Mouse (Mus musculus): ENCODE results near the gene Ripk3.

The Ripk3 gene

GRCm38 (mm10) chr14:55788256-55789050 is at the start of gene Ripk3:
Gene Ripk3, minus strand, starts transcription at chr14:55788865.
- peak; percentile 49 to 61 for DNase-seq

DNA sequence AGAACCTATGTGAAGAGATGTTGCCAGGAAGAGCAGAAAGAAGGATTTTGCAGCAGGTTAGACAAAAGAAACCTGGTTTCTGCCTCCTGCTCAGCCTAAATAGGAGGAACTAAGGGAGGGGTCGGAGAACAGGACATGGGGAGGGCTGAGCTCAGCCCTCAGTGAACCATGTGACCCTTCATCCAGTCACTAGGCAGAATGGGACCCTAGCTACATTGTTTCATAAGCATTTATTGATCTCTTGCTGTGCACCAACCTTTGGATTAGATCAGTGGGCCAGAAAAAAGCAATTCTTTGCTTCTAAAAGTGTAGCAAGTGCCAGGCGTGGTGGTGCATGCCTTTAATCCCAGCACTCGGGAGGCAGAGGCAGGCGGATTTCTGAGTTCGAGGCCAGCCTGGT is 49.6 kb upstream of the Ripk3 start:
- DNase-seq, result no peak

DNA sequence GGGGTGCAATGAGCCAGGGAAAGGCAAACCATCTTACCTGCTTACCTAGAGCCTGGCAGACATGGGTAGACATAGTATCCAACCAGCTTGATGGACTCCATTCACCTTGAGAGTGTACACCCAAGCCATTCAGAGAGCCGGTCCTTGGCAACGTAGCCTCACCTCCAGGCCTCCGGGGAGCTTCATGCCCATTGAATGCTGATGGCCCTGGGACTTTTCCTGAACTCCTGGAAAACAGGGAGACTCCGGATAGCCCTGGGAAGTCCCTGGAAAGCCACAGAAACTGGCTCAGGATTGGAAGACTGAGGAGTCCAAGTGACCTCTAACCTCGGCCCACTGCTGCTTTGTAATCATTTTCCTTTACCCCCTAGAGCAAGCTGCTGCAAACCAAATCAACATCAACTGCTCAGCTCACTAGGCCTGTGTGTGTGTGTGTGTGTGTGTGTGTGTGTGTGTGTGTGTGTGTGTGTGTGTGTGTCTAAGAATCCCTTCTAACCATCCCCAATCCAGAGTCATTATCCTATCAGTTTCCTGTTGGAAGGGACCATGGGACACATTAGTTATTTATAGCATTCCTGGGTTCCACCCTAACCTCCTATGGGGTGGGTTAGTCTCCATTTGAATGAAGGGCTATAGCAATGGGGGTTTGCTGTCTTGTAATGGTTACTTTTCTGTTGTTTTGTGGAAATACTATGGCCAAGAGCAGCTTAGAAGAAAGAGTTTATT is 46.3 kb upstream of the Ripk3 start:
- DNase-seq, result no peak

DNA sequence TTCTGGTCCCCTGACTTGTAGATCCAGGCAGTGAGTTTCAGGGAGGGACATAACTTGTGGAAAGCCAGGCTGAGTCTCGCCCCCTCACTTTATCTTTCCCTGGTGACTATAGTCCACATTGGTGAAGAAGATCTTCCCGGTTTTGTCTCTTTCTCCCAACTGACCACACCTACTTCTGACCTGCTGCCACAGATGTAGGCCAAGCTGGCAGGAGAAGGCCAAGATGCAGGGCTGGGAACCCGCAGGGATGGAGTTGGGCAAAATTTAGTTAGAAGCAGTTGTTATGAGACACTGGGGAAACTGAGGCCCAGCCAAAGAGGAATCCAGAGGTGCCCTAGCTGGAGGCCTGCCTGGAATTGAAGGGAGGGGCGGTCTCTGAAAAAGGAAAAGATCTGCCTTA is 44.5 kb upstream of the Ripk3 start:
- no peak for DNase-seq

GRCm38 (mm10) chr14:55830331-55830730 is 41.7 kb upstream of the Ripk3 start:
- DNase-seq, result no peak

DNA sequence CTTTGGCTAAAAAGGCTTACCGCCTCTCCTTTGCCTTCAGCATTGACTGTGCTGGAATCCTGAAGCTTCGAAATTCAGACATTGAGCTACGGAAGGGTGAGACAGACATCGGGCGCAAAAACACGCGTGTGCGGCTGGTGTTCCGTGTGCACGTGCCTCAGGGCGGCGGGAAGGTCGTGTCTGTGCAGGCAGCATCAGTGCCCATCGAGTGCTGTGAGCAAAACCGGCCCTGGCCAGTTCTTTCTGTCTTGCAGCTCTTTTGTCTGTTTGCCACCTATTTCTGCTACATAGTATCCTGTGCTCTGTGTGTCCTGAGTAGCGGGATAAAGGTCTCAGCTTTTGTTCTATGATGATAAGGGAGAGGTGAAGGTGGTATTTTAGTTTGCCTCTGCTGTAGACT is 41.2 kb upstream of the Ripk3 start:
- DNase-seq, result no peak

DNA sequence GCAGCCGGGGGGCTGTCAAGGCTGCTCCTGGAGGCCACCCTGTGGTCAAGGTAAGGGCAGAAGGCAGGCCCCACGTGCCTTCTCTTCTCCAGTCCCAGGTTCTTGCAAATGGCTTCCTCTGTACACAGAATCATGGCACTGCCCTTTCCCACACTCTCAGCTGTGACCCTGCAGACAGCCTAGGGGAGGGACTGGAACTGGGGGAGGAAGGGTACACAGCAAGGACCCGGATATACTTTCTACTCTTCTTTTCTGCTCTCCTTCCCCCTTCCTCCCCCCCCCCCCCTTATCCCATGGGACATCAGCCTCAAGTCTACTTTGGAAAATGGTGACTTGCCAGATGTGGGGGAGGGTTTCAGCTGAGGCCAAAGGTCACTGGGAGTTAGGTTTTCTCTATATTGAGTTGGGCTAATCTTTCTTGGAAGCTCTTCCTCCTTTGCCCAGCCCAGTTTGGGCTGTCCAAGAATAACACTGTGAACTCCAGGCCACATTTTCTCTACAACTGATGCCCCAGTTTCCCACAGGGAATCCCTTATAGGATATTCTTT is 40.1 kb upstream of the Ripk3 start:
- peak; percentile 44 to 61 for DNase-seq

- DNase-seq, result peak in 1 of 2 experiments; percentile 0
These were observed 38.1 kb upstream of the Ripk3 start for GRCm38 (mm10) chr14:55826551-55827340.

- DNase-seq, result peak in 1 of 2 experiments; percentile 2
These were observed 37.5 kb upstream of the Ripk3 start for GRCm38 (mm10) chr14:55826142-55826541.

DNA sequence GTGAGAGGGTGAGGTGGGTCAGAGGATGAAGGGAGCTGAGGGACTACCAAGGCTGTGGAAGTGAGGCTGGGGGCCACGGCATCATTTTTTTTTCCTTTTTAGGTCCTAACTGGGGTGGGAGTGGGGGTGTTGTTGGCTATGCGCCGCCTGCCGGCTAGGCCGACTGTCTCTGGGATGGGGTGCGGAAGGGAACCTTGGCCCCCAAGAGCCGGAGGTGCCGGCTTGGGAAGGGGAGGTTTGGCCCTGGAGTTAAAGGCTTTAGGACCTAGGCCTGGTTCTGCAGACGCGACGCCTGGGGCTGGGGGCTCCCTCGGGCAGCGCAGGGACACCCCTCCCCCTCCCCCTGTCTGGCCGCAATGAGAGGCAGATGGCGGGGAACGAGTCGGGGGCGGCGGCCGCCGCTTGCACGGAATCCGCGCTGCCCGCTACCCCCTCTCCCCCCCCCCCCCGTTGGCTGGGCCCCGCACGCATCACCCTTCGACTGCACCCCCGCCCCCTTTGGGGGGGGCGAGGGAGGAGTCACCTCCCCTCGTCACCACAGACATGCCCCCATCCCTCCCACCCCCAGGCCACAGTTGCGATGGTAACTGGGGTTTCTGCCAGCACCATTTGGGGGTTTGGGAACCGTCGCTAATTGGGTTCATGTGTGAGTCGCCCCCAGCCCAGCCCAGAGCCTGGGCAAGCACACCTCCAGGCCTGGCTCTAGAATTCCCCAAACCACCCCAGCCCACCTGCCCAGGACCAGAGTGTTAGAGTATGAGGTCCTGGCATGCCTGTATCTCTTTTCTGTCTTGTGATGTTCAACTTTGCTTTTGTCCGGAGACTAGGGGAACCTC is 36.8 kb upstream of the Ripk3 start:
- DNase-seq, result peak in 1 of 2 experiments; percentile 6

DNA sequence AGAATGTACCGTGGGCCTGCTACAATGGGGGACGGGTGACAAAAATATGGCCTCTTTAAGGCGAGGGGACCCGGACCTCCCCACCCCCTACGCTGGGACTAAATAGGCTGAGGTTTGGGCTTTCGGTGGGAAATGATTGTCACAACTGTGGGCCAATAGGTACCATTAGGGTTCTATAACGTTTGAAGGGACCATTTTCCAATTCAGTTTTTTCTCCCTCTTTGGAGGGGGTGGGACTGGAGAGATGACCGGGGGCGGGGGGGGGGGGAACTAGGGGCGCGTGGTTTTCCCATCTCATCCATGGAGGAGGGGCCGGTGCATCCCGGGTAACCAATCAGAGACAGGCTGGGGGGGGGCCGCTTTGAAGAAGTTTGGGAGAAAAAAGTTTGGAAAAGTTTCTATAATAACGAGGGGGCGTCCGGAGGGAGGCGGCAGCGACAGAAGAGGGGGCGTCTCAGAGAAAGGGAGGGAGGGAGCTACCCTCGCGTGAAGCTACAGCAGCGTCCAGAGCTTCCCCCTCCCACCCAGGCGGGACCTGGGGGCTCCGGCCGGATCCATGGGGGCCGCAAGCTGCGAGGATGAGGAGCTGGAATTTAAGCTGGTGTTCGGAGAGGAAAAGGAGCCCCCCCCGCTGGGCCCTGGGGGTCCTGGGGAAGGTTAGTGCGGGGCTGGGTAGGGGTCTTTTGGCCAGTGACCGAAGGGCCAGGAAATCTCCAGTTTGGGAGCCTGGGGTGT is 36.0 kb upstream of the Ripk3 start:
- peak; percentile 52 to 54 for DNase-seq

- DNase-seq, result peak; percentile 60 to 64
These were observed 35.4 kb upstream of the Ripk3 start for GRCm38 (mm10) chr14:55824001-55824480.

- peak; percentile 83 to 90 for DNase-seq
These were observed 34.5 kb upstream of the Ripk3 start, which contains the start of gene Nfatc4 for GRCm38 (mm10) chr14:55822991-55823762. Gene Nfatc4, plus strand, starts transcription at chr14:55823144.

DNA sequence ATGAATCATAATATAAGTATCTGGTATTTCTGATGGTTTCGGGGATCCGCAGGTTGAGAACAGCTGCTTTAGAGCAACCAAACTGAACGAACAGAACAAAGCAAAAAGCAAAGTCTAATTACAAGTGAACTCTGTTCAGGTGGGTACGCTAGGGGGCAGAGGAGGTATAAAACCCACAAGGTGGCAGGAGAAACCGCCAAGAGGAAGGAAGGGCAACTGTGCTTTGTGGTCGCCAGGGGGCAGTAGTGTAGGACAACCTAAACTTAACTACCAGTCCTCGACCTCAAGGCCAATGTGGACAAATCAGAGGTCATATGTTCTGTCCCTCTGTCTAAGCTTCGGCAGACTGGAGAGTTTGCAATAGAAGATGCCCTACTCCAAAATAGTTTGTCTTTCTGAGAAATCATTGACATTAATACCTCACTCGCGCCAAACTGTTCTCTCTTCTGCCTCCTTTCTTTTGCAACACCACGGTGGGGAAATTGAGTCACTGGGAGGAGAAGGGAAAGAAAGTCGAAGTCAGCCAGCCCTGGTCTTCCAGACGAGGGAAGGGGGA is 33.8 kb upstream of the Ripk3 start:
- DNase-seq, result peak; percentile 87 to 89

DNA sequence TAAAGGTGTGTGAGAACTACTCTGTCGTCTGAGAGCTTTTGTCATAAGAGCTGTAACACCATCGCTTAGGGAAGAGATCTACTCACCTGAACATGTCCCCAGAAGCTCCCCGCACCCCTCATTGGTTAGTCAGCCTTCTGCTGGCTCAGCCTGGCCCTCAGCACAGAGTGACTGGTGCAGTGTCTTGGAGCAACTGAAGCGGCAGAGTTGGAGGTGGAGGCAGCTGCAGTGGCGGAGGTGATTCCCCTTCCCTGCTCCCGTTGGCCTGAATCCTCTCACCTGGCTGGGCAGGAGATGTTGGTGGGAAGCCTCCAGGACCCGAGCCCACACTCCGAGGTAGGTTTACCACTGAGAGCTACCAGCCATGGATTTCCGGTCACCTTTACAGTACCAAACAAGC is 31.9 kb upstream of the Ripk3 start:
- DNase-seq, result peak; percentile 0 to 20

- DNase-seq, result peak; percentile 0 to 23
These were observed 31.3 kb upstream of the Ripk3 start for GRCm38 (mm10) chr14:55819845-55820405.

DNA sequence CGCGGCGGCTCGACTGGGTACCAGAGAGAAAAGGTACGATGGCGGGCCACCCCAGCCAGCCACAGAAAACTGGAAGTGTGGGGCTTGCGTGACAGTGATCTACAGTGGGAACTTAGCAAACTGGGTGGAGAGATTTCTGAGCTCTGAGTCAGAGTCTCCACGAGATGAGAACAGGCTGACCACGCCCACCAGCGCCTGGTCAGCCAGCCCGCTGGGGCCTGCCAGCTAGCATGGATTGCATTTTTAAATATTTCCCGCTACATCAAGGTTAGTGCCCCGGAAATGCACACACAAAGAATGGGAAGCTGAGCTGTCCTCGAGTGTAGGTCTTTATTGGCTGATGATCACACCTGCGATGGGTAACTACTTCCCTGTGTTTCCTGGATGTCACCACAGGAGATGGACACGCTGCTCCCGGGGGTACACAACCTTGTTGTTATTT is 26.7 kb upstream of the Ripk3 start:
- peak; percentile 78 to 84 for DNase-seq

DNA sequence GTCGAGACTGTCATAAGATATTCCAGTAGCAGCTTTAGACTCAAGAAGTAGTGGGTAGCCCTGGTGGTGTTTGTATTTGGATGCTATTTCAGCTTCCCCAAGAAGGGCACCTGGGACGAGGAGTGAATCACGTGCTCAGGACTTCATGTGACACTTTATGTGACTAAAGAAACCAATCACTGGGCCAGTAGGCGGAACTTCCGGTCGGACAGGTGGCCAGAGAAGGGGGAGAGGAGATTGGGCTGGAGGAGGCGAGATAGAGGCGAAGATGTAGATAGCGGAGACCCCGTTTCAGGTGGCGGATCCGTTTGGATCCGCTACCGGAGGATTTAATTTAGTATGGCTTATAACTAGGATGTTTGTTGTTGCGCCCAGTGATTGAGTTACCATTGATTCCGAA is 26.2 kb upstream of the Ripk3 start:
- peak; percentile 93 to 95 for DNase-seq
